Mouse (Mus musculus) kidney, postnatal 25 days (tissue): ENCODE results near the gene 8030474K03Rik.
A peak's percentile ranks its signal among the peaks of the same experiment; 100 is the strongest.
"Not testable (repeated sequence)": the region's sequence is repeated elsewhere in the genome, so short reads cannot be mapped to it uniquely, and the experiment has no call there.

Experiments used
- DNase-seq, 2 experiments: peaks; one replicate each; pipeline ENCODE4 v3.0.0; 2021; ENCODE audit warnings: mixed read lengths in 2 of 2

The 8030474K03Rik gene

GRCm38 (mm10) chrX:101794342-101794741, at the start of gene 8030474K03Rik, which contains the start of gene Gm4779:
TSS of gene 8030474K03Rik (plus strand) at chrX:101794656.
TSS of gene Gm4779 (minus strand) at chrX:101794423.
- peak in 1 of 2 experiments; percentile 33 for DNase-seq

GRCm38 (mm10) chrX:101750144-101750543, 44.3 kb upstream of the 8030474K03Rik start:
- DNase-seq = no peak

DNA sequence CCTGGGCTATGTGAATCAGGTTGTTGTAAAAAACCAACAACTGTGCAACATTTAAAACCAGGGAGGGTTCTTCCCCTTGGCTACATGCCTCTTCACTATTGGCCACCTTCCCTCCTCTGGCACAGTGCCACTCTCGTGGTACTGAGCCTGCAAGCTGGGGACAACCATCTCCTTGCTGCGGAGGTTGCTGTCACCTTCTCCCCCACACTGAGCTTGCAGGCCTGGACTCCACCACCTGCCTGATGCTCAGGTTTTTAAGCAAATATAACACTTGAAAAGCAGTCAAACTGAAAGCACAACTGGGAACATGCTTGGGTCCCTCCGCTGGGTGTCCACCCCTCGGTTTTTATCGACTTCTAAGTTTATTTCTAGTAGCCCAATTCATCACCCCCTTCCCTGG, 40.0 kb upstream of the 8030474K03Rik start:
- peak; percentile 12 to 42 for DNase-seq

- no peak for DNase-seq
Measured at GRCm38 (mm10) chrX:101764621-101765020, 29.8 kb upstream of the 8030474K03Rik start.

- no peak for DNase-seq
Measured at GRCm38 (mm10) chrX:101765111-101765510, 29.3 kb upstream of the 8030474K03Rik start.

DNA sequence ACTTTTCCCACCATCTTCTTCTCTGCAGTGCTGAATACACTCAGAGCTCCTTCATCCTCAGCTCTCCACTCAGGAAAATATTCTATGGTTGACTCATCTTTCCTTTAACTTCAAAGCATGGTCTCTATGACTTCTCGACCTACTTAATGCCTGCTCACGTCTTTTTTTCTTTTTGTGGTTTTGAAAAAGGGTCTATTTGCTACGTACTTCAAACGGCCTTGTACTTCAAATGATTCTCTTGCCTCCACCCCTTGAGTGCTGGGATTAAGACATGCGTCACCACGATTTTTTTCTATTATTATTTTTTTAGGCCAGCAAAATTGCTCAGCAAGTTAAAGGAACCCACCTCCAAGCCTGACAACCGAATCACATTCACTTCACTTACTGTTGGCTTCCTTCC, 27.2 kb upstream of the 8030474K03Rik start:
- DNase-seq = no peak

DNA sequence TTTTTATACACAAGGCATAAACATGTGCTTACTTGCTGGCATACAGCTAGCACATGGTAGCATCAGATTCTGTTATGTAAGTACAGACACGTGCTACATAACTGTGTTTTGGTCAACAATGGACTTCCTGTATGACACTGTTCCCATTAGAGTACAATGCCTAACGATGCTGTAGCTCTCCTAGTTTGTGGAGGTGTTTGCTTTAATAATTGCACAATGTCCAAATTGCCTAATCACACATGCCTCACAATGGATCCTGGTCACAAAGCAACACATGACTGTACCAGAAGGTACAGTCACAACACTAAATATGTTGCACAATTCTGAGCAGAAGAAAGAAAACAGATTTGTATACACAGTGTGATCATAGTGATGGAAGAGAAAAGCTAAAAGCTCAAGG, 25.0 kb upstream of the 8030474K03Rik start:
- no peak for DNase-seq

DNA sequence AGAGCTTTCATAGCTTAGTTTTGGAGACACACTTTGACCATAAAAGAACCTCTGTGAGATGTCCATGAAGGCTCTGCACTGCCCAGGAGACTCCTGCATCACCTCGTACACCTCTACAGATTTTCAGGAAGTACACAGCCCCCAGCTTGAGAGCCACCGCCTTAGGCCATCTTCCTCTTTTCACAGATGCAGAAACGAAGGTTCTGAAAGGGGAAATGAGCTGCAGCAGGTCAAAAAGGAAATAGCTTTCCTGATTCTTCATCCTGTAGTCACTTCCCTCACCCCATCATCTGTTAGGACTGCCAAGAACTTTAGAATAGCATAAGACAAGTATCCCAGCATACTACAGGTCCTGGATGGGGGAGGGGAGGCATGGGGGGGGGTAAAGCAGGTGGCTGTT, 24.1 kb upstream of the 8030474K03Rik start:
- DNase-seq = no peak

GRCm38 (mm10) chrX:101772035-101772434, 22.4 kb upstream of the 8030474K03Rik start:
- peak in 1 of 2 experiments; percentile 63 for DNase-seq

- DNase-seq = peak; percentile 59 to 73
Measured at GRCm38 (mm10) chrX:101791551-101791950, 2.9 kb upstream of the 8030474K03Rik start.

- peak in 1 of 2 experiments; percentile 9 for DNase-seq
Measured at GRCm38 (mm10) chrX:101805512-101805911, 11.1 kb downstream of the 8030474K03Rik start.

- DNase-seq = no peak
Measured at GRCm38 (mm10) chrX:101811750-101812149, 17.3 kb downstream of the 8030474K03Rik start.

DNA sequence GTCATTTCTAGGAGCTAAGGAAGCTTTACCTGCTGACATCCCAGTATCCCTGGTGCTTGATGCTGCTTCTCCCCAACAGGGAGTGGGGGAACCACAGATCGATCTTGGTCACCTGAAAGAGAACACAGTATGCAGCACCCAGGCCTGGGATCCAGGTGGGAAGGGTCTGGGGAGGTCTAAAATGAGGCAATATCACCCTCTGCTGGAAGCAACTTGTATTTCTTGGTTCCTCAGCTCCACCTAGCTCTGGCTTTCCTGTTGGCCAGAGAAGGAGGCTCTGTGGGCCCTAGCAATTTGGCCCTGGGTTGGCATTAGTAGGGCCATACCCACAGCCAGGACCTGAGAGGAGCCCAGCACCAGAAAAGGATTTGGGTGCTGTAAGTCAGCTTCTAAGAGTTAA, 24.7 kb downstream of the 8030474K03Rik start:
- peak in 1 of 2 experiments; percentile 15 for DNase-seq

- not testable (repeated sequence) for DNase-seq
Measured at GRCm38 (mm10) chrX:101819980-101820379, 25.5 kb downstream of the 8030474K03Rik start.

GRCm38 (mm10) chrX:101847191-101847795, 52.8 kb downstream of the 8030474K03Rik start:
- DNase-seq = peak; percentile 17 to 46
